Mouse (Mus musculus) hindbrain, embryonic 15.5 days (tissue): ENCODE data around the gene Trmt1. TPM values are rescaled to one million over a fixed set of nuclear protein-coding genes. Genes with fewer than 3 reads are reported as not detected.

Experiments used
- ATAC-seq: fragments of 200-750 bp; cut with Nextera tagmentation; 2 replicates; pipeline ENCODE4 v1.8.0; 2017; ENCODE audit warnings: low read depth, moderate number of reproducible peaks, moderate TSS enrichment; ENCODE audit not compliant: low FRiP score
- H3K27ac ChIP-seq: fragments of 300-500 bp; sonication (generic); replicated peaks from 2 replicates; pipeline ENCODE4 v1.5.1; 2015; ENCODE audit warnings: mild to moderate bottlenecking, inconsistent platforms
- H3K27me3 ChIP-seq: fragments of 300-500 bp; sonication (generic); 2 replicates; pipeline ENCODE4 v1.6.1; 2015; ENCODE audit warnings: control low read depth, inconsistent platforms
- H3K36me3 ChIP-seq: fragments of 300-500 bp; sonication (generic); 2 replicates; pipeline ENCODE4 v1.6.1; 2015; ENCODE audit warnings: control low read depth, inconsistent platforms
- H3K4me1 ChIP-seq: fragments of 300-500 bp; sonication (generic); replicated peaks from 2 replicates; pipeline ENCODE4 v1.6.1; 2015; ENCODE audit warnings: control low read depth, inconsistent platforms
- H3K4me2 ChIP-seq: fragments of 300-500 bp; sonication (generic); 2 replicates; pipeline ENCODE4 v1.6.1; 2015; ENCODE audit warnings: moderate library complexity, mild to moderate bottlenecking, inconsistent platforms
- H3K4me3 ChIP-seq: fragments of 300-500 bp; sonication (generic); 2 replicates; pipeline ENCODE4 v1.5.1; 2015; ENCODE audit warnings: mild to moderate bottlenecking, inconsistent platforms
- H3K9ac ChIP-seq: fragments of 300-500 bp; sonication (generic); 2 replicates; pipeline ENCODE4 v1.6.1; 2015; ENCODE audit warnings: inconsistent platforms
- H3K9me3 ChIP-seq: fragments of 300-500 bp; sonication (generic); 2 replicates; pipeline ENCODE4 v1.6.1; 2016; ENCODE audit warnings: control low read depth, inconsistent platforms
- WGBS: fragments of 180-500 bp; shearing (Covaris S2); methylation state at CpG from one replicate; pipeline ENCODE4 v1.1.7; 2015; 5-methylcytosine and 5-hydroxymethylcytosine counted together
- polyA plus RNA-seq: library from polyadenylated mRNA; unstranded; fragments of >200 nt; fragmentation: Nextera tagmentation; extraction: Ambion mirVana; gene quantifications from 2 replicates; pipeline ENCODE4 v1.2.1, GENCODE M21; 2015

The Trmt1 gene
- polyA plus RNA-seq, 1 experiment from 2014 or later = 62.5 TPM

GRCm38 (mm10) chr8:84650213-84650612 lies 35.9 kb upstream of the Trmt1 start:
- H3K4me2 ChIP-seq = no peak overlapping the region
- H3K27ac ChIP-seq = peak overlapping the region; percentile 48; the same call in 1 of the 2 replicates
- H3K9me3 ChIP-seq = no peaks in the 10 kb centered on the region
- no peaks in the 10 kb centered on the region for H3K27me3 ChIP-seq
- peaks cover 11% of the 10 kb centered on the region for H3K4me1 ChIP-seq
- ATAC-seq = 0 out of 2 replicates have a peak, but pooled peaks have one; percentile 23
- WGBS = 27% methylated on average over 3 of the region's 3 CpGs
- H3K4me3 ChIP-seq = no peak overlapping the region
- no peaks in the 10 kb centered on the region for H3K36me3 ChIP-seq
- H3K9ac ChIP-seq = no peak overlapping the region

GRCm38 (mm10) chr8:84653092-84653631 lies 32.9 kb upstream of the Trmt1 start:
- H3K27ac ChIP-seq = no peak overlapping the region
- no peaks in the 10 kb centered on the region for H3K27me3 ChIP-seq
- no peaks in the 10 kb centered on the region for H3K36me3 ChIP-seq
- 67% methylated on average over 9 of the region's 9 CpGs for WGBS
- H3K4me3 ChIP-seq = no peak overlapping the region
- peaks cover 20% of the 10 kb centered on the region for H3K4me1 ChIP-seq
- no peaks in the 10 kb centered on the region for H3K9me3 ChIP-seq
- no peak overlapping the region for H3K4me2 ChIP-seq
- no peak for ATAC-seq
- H3K9ac ChIP-seq = no peak overlapping the region

- 36% methylated on average over 4 of the region's 4 CpGs for WGBS
- H3K27ac ChIP-seq = peak overlapping the region; percentile 61
- no peaks in the 10 kb centered on the region for H3K27me3 ChIP-seq
- no peak overlapping the region for H3K4me2 ChIP-seq
- H3K9me3 ChIP-seq = no peaks in the 10 kb centered on the region
- H3K36me3 ChIP-seq = no peaks in the 10 kb centered on the region
- no peak overlapping the region for H3K9ac ChIP-seq
- ATAC-seq = no peak
- no peak overlapping the region for H3K4me3 ChIP-seq
- peaks cover 25% of the 10 kb centered on the region for H3K4me1 ChIP-seq
Measured at GRCm38 (mm10) chr8:84654597-84654996, 31.5 kb upstream of the Trmt1 start.

GRCm38 (mm10) chr8:84655336-84656190 lies 30.5 kb upstream of the Trmt1 start:
- peak overlapping the region; percentile 30 for H3K4me3 ChIP-seq
- peaks cover 30% of the 10 kb centered on the region for H3K4me1 ChIP-seq
- no peaks in the 10 kb centered on the region for H3K36me3 ChIP-seq
- peak; percentile 75 for ATAC-seq
- peak overlapping the region; percentile 61 for H3K27ac ChIP-seq
- H3K27me3 ChIP-seq = no peaks in the 10 kb centered on the region
- 5% methylated on average over 13 of the region's 15 CpGs for WGBS
- H3K4me2 ChIP-seq = peak overlapping the region; percentile 51
- H3K9me3 ChIP-seq = no peaks in the 10 kb centered on the region
- H3K9ac ChIP-seq = 0 out of 2 replicates have a peak overlapping the region, but pooled peaks have one; percentile 28

GRCm38 (mm10) chr8:84656191-84656525 lies 29.9 kb upstream of the Trmt1 start:
- H3K27me3 ChIP-seq = no peaks in the 10 kb centered on the region
- H3K36me3 ChIP-seq = no peaks in the 10 kb centered on the region
- peaks cover 36% of the 10 kb centered on the region for H3K4me1 ChIP-seq
- H3K9me3 ChIP-seq = no peaks in the 10 kb centered on the region
- H3K9ac ChIP-seq = peak overlapping the region; percentile 28; the same call in 1 of the 2 replicates
- peak overlapping the region; percentile 51 for H3K4me2 ChIP-seq
- WGBS = under 1% methylated on average over 10 of the region's 10 CpGs
- no peak for ATAC-seq
- peak overlapping the region; percentile 61 for H3K27ac ChIP-seq
- peak overlapping the region; percentile 30 for H3K4me3 ChIP-seq

- Histone ChIP-seq H3K36me3 (no peaks in the 10 kb centered on the region), H3K4me1 (peaks cover 42% of the 10 kb centered on the region), H3K27ac (peak overlapping the region; percentile 61), H3K9ac (peak overlapping the region; percentile 12; the same call in 1 of the 2 replicates), H3K4me3 (peak overlapping the region; percentile 30), H3K9me3 (no peaks in the 10 kb centered on the region), H3K4me2 (peak overlapping the region; percentile 51), H3K27me3 (no peaks in the 10 kb centered on the region)
- 3% methylated on average over 23 of the region's 23 CpGs for WGBS
- 0 out of 2 replicates have a peak, but pooled peaks have one; percentile 13 for ATAC-seq
Measured at GRCm38 (mm10) chr8:84656641-84657126, 29.4 kb upstream of the Trmt1 start.

GRCm38 (mm10) chr8:84657203-84657602 lies 28.9 kb upstream of the Trmt1 start:
- ATAC-seq = no peak
- Histone ChIP-seq H3K9me3 (no peaks in the 10 kb centered on the region), H3K36me3 (no peaks in the 10 kb centered on the region), H3K4me3 (no peak overlapping the region), H3K27ac (0 out of 2 replicates have a peak overlapping the region, but pooled peaks have one; percentile 61), H3K27me3 (no peaks in the 10 kb centered on the region), H3K4me1 (peaks cover 47% of the 10 kb centered on the region), H3K9ac (no peak overlapping the region), H3K4me2 (peak overlapping the region; percentile 51)

- WGBS = 53% methylated on average over 4 of the region's 4 CpGs
- no peak overlapping the region for H3K4me3 ChIP-seq
- no peak overlapping the region for H3K27ac ChIP-seq
- no peak overlapping the region for H3K9ac ChIP-seq
- no peak overlapping the region for H3K4me2 ChIP-seq
- no peaks in the 10 kb centered on the region for H3K27me3 ChIP-seq
- ATAC-seq = no peak
- no peaks in the 10 kb centered on the region for H3K36me3 ChIP-seq
- H3K4me1 ChIP-seq = peaks cover 49% of the 10 kb centered on the region
- H3K9me3 ChIP-seq = no peaks in the 10 kb centered on the region
Measured at GRCm38 (mm10) chr8:84657680-84658079, 28.4 kb upstream of the Trmt1 start.

- no peak for ATAC-seq
- peaks cover 58% of the 10 kb centered on the region for H3K4me1 ChIP-seq
- WGBS = 70% methylated on average over 1 of the region's 1 CpGs
- no peaks in the 10 kb centered on the region for H3K9me3 ChIP-seq
- no peak overlapping the region for H3K9ac ChIP-seq
- H3K27me3 ChIP-seq = no peaks in the 10 kb centered on the region
- no peak overlapping the region for H3K27ac ChIP-seq
- H3K36me3 ChIP-seq = no peaks in the 10 kb centered on the region
- H3K4me3 ChIP-seq = no peak overlapping the region
- H3K4me2 ChIP-seq = no peak overlapping the region
Measured at GRCm38 (mm10) chr8:84658951-84659350, 27.2 kb upstream of the Trmt1 start.

GRCm38 (mm10) chr8:84659936-84660818 lies 25.9 kb upstream of the Trmt1 start:
- Histone ChIP-seq H3K4me2 (peak overlapping the region; percentile 56), H3K27me3 (no peaks in the 10 kb centered on the region), H3K9ac (0 out of 2 replicates have a peak overlapping the region, but pooled peaks have one; percentile 0), H3K9me3 (no peaks in the 10 kb centered on the region), H3K4me1 (peaks cover 58% of the 10 kb centered on the region), H3K27ac (peak overlapping the region; percentile 89), H3K36me3 (no peaks in the 10 kb centered on the region), H3K4me3 (peak overlapping the region; percentile 59)
- ATAC-seq = no peak
- 3% methylated on average over 33 of the region's 33 CpGs for WGBS

- 0 out of 2 replicates have a peak overlapping the region, but pooled peaks have one; percentile 89 for H3K27ac ChIP-seq
- H3K9me3 ChIP-seq = no peaks in the 10 kb centered on the region
- peak overlapping the region; percentile 56 for H3K4me2 ChIP-seq
- ATAC-seq = no peak
- 3% methylated on average over 20 of the region's 20 CpGs for WGBS
- peak overlapping the region; percentile 59 for H3K4me3 ChIP-seq
- no peaks in the 10 kb centered on the region for H3K36me3 ChIP-seq
- peak overlapping the region; percentile 58; the same call in 1 of the 2 replicates for H3K9ac ChIP-seq
- no peaks in the 10 kb centered on the region for H3K27me3 ChIP-seq
- peaks cover 59% of the 10 kb centered on the region for H3K4me1 ChIP-seq
Measured at GRCm38 (mm10) chr8:84660819-84661457, 25.2 kb upstream of the Trmt1 start.
